Mouse (Mus musculus): ENCODE results near the gene Dhrs7b. TPM values are rescaled to one million over a fixed set of nuclear protein-coding genes. Genes with fewer than 3 reads are reported as not detected.
"Not testable (repeated sequence)": the region's sequence is repeated elsewhere in the genome, so short reads cannot be mapped to it uniquely, and the experiment has no call there.

Gene Dhrs7b
- 10 to 100 TPM; 30.6 to 31.5 TPM for total RNA-seq (2021)
- long read RNA-seq, experiment 1, transcript Dhrs7b-201 (7 exons, 1,553 nt): major isoform, 20 of 26 reads
- long read RNA-seq, experiment 1, partial matches to known transcripts: 1 of 26 reads
- long read RNA-seq, experiment 1, other reads (novel, unspliced or antisense): 5 of 26 reads
- long read RNA-seq, experiment 2, transcript Dhrs7b-201 (7 exons, 1,553 nt): major isoform, 13 of 19 reads
- long read RNA-seq, experiment 2, partial matches to known transcripts: 1 of 19 reads
- long read RNA-seq, experiment 2, other reads (novel, unspliced or antisense): 5 of 19 reads

DNA sequence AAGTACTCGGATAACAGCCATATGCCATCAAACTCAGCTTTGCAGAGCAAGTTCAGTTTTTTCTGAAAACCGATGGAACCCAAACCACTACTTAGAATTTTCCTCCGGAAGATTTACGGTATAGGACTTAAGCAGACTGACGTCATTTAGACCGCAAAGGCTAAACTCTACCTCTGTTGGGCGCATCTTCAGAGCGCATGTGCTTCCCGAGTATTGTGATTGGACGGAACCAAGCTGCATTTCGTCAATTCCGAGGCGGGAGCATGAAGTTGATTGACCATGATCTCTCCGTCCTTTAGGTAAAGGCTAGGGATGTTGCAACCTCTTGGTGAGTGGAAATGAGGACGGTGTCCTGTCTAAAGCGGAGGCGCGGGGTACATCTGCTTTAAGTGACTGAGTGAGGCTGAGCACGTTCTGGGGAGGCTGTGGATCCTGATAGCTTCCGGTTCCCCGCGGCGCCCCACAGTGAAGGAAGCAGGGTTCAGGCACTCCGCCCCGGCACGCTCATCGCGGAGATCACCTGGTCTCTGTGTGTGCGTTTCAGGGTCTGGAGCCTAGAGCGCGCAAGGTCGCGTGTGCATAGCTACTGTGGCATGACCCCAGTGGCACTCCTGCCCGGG lies at the start of gene Dhrs7b:
Gene Dhrs7b, plus strand, starts transcription at position 199 of the 620 bp plus-strand sequence.
- peak; percentile 91 to 95 for DNase-seq (ENCODE audit: low spot score in 2 of 2)
- intact Hi-C loops (cut with DNase I): loop anchor here (5.0 kb wide), 2 partner anchors 47 to 53 kb away; partner anchors contain the start of genes Smcr8, Tmem11 and Top3a

DNA sequence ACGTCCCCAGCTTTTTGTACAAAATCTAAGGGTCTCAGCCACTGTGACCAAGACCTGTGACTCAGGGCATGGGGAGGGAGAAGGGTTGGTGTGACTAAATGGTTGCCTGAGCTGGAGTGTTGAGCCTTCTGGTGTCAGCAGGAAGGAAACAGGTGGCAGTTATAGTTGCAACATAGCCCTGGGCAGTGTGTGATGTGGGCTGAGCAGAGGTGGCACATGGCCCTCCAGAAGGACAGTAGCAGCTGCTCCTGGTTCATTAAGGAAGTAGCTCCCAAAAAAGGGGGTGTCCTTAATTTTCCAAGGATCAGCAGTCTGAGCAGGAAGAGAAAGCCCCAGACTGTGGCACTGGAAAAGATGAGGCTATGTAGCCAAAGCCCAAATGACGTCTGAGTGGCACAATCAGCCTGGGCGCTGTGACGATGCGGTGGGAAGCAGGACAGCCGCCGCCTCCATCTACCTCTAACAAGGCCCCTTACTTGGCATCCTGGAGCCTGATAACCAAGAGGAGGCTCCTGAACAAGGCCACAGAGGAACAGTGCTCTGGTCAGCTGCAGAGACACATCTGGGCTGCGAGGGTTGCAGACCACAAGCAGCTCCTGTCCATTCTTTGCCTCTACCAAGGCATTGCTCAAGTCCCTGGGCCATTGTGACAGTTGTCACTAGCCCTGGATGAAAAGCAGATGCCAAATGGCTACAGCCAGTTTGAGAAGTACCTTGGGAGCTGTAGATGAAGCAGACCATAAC lies 46.1 kb upstream of the Dhrs7b start:
- no peak for DNase-seq (ENCODE audit: low spot score in 2 of 2)
- intact Hi-C loops (cut with DNase I): no loop called here

GRCm38 (mm10) chr11:60787595-60787994 lies 42.8 kb upstream of the Dhrs7b start:
- intact Hi-C loops (cut with DNase I): no loop called here
- no peak for DNase-seq (ENCODE audit: low spot score in 2 of 2)

- intact Hi-C loops (cut with DNase I): no loop called here
These were observed 40.0 kb upstream of the Dhrs7b start for GRCm38 (mm10) chr11:60790472-60790871.

DNA sequence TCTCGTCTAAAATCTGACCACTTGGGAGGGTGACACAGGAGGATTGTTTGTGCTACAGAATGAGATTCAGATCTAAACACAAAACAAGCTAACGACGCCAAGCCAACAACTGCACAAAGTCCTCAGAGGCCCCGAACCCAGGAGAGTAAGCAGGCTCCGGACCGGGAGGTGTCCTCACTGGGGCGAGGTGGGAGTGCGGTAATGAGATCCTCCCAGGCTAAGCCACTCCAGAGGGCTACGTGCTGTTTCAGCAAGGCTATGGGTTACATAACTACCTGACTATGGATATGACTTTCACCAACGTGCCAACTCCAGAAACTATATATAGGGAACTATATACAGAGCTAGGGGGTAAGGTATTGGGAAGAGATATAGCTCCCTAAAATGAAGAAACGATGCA lies 34.1 kb upstream of the Dhrs7b start:
- intact Hi-C loops (cut with DNase I): no loop called here
- no peak for DNase-seq (ENCODE audit: low spot score in 2 of 2)

More at GRCm38 (mm10) chr11:60790472-60790871, 40.0 kb upstream of the Dhrs7b start:
- DNase-seq (ENCODE audit: low spot score in 2 of 2): no peak

DNA sequence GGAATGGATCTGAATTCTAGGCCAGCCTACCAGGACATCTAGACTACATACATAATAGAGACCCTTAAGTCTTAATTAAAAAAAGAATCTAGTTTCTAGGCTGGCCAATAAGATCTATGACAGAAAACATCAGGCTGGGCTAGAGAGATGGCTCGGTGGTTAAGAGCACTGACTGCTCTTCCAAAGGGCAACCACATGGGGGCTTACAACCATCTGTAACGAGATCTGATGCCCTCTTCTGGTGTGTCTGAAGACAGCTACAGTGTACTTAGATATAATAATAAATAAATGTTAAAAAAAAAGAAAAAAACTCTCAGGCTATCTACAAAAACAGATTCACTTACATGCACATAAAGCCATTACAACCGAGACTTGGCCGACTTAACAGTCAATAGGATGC lies 30.5 kb upstream of the Dhrs7b start:
- intact Hi-C loops (cut with DNase I): no loop called here
- DNase-seq (ENCODE audit: low spot score in 2 of 2): no peak

DNA sequence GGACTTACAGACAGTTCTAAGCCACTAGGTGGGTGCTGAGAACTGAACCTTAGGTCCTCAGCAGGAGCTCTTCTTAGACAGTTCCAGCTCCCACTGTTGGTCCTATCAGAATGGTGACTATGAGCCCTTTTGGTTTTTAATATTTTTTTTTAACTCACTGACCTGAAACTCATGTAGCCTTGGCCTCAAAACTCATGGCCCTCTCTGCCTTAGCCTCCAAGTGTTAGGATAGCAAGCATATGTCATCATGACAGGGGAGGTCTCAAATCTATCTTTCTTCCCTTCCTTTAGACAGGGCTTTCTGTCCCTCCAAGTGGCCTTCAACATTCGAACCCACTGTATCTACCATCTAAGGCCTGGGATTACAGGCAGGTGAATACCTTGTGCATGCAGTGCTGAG lies 29.5 kb upstream of the Dhrs7b start:
- intact Hi-C loops (cut with DNase I): no loop called here
- no peak for DNase-seq (ENCODE audit: low spot score in 2 of 2)

- intact Hi-C loops (cut with DNase I): no loop called here
- peak; percentile 44 to 53 for DNase-seq (ENCODE audit: low spot score in 2 of 2)
These were observed 22.0 kb upstream of the Dhrs7b start for GRCm38 (mm10) chr11:60808286-60809070.

DNA sequence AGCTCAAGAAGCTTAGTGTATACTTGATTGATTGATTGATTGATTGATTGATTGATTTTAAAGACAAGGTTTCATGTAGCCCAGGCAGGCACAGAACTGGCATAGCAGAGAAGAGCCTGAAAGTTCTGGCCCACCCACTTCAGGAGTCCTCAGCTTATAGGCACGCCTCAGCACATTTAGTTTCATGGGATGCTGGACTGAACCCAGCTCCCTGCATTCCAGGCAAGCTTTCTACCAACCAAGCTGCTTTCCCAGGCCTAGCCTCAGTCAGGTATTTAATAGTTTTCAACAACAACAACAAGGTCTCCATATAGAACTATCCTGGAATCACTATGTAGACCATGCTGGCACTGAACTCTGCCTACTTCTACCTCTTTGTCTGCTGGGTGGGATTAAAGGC lies 20.9 kb upstream of the Dhrs7b start:
- intact Hi-C loops (cut with DNase I): no loop called here

GRCm38 (mm10) chr11:60810046-60810965 lies 20.1 kb upstream of the Dhrs7b start:
- intact Hi-C loops (cut with DNase I): no loop called here
- no peak for DNase-seq (ENCODE audit: low spot score in 2 of 2)

More for the DNA sequence above, 20.9 kb upstream of the Dhrs7b start:
- no peak for DNase-seq (ENCODE audit: low spot score in 2 of 2)

- DNase-seq (ENCODE audit: low spot score in 2 of 2): peak; percentile 89 to 91
- intact Hi-C loops (cut with DNase I): no loop called here
These were observed 19.4 kb upstream of the Dhrs7b start for GRCm38 (mm10) chr11:60811054-60811460.

DNA sequence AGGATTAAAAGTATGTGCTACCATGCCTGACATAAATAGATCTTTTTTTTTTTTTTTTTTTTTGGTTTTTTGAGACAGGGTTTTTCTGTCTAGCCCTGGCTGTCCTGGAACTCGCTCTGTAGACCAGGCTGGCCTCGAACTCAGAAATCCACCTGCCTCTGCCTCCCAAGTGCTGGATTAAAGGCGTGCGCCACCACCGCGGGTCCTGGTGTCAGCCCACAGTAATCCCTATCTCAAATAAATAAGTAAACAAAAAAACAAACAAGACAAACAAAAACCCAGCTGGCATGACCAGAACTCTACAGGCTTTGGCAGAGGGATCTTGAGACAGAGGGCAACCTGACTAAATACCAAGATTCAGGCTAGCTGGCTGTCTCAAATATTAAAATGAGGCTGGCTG lies 18.8 kb upstream of the Dhrs7b start, which contains the start of gene Shmt1:
Gene Shmt1, minus strand, starts transcription at position 101 of the 400 bp plus-strand sequence.
- DNase-seq (ENCODE audit: low spot score in 2 of 2); intact Hi-C loops (cut with DNase I): not testable (repeated sequence)

- intact Hi-C loops (cut with DNase I): no loop called here
- DNase-seq (ENCODE audit: low spot score in 2 of 2): no peak
These were observed 14.0 kb upstream of the Dhrs7b start for GRCm38 (mm10) chr11:60816398-60816797.

GRCm38 (mm10) chr11:60823771-60824170 lies 6.7 kb upstream of the Dhrs7b start:
- intact Hi-C loops (cut with DNase I): no loop called here

GRCm38 (mm10) chr11:60825191-60825590 lies 5.2 kb upstream of the Dhrs7b start:
- intact Hi-C loops (cut with DNase I): no loop called here
- DNase-seq (ENCODE audit: low spot score in 2 of 2): no peak

More at GRCm38 (mm10) chr11:60823771-60824170, 6.7 kb upstream of the Dhrs7b start:
- DNase-seq (ENCODE audit: low spot score in 2 of 2): no peak

DNA sequence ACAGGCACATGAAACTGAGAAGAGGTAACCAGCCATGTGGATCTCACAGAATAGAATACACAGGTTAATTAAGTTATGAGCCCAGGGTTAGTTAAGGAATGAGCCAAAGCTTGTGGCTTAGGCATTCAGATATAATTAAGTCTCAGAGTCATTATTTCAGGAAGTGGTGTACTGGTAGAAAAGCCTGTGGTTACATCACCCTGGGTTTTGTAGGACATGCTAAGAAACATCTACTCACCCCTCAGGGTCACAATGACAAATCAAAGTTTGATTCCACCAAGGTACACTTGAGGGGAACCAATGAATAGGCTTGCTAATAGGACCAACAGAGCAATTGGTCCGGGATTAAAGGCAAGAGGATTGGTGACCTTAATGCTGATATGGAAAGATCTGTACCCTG lies 3.7 kb upstream of the Dhrs7b start:
- no peak for DNase-seq (ENCODE audit: low spot score in 2 of 2)
- intact Hi-C loops (cut with DNase I): no loop called here

GRCm38 (mm10) chr11:60827241-60827945 lies 3.0 kb upstream of the Dhrs7b start:
- no peak for DNase-seq (ENCODE audit: low spot score in 2 of 2)
- intact Hi-C loops (cut with DNase I): no loop called here

DNA sequence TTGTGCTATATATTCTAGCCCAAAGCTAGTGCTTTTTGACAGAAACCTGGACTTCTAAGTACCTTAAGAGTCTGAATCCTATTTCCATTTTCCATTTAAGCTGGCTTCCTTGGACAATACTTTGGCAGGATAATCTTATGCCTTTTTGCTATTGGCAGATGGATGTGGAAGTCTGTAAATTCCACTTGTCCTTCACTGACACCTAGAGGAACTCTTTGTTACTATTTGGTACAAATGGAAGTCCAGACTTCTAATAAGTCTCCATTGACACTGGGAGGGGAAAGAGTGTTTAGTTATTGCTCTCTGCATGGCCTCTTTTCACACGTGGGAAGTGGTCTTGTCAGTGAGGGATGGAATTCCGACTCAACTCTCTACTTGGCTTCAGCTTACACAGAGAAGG lies 1.5 kb upstream of the Dhrs7b start:
- intact Hi-C loops (cut with DNase I): no loop called here
- no peak for DNase-seq (ENCODE audit: low spot score in 2 of 2)
